Comparison of ENCODE assay signal across 29 mouse cellular contexts in genomic region chr11:106390757-106391156, GRCm38 (mm10). TPM values are rescaled to one million over a fixed set of nuclear protein-coding genes. Genes with fewer than 3 reads are reported as not detected.
DNase-seq lines count a peak whose midpoint lies in the region; ATAC-seq and TF ChIP-seq lines count a peak whose summit lies in the region.
"Had no signal": no experiment of that assay in that cellular context is flagged by ENCODE, and none has a peak within 500 bp of the region (broad histone marks: within the 10 kb centered on the region; RNA-seq: fewer than 3 reads in every experiment).

No protein-coding gene starts in this region.

- no peaks in the 10 kb centered on the region for H3K27me3 ChIP-seq in forebrain, postnatal 0 days (ENCODE audit: insufficient read depth, low read length)
- H3K27me3 ChIP-seq: heart, embryonic 13.5 days; intestine, embryonic 15.5 days; liver, embryonic 15.5 days; midbrain, embryonic 12.5 days had no signal

- no peak for ATAC-seq in megakaryocyte progenitor cell, adult 5-6 weeks (replicated peaks; ENCODE audit: poor library complexity)
- ATAC-seq in forebrain, postnatal 0 days = no peak
- ATAC-seq: forebrain, embryonic 14.5 days; hindbrain, embryonic 16.5 days; intestine, embryonic 15.5 days had no signal

- 78% methylated on average over 3 of the region's 3 CpGs for WGBS in forebrain, postnatal 0 days

- no peak for TF ChIP-seq CTCF in forebrain, postnatal 0 days (IDR thresholded peaks at IDR 0.05; ENCODE audit: low read depth)

- peaks cover 12% of the 10 kb centered on the region; the same call in 1 of the 2 replicates for H3K4me1 ChIP-seq in brown adipose tissue, adult 24 weeks (ENCODE audit: control insufficient read depth, insufficient read depth, insufficient read length, low read length)
- H3K4me1 ChIP-seq in forebrain, postnatal 0 days (ENCODE audit: insufficient read depth) = no peaks in the 10 kb centered on the region
- H3K4me1 ChIP-seq: intestine, embryonic 15.5 days; midbrain, embryonic 12.5 days had no signal

- peak overlapping the region; percentile 60 for H3K27ac ChIP-seq in brown adipose tissue, adult 24 weeks (replicated peaks; ENCODE audit: low read depth, low read length)
- no peak overlapping the region for H3K27ac ChIP-seq in forebrain, postnatal 0 days (ENCODE audit: low read depth, low read length)
- H3K27ac ChIP-seq: heart, embryonic 13.5 days; intestine, embryonic 15.5 days; limb, embryonic 10.5 days; liver, embryonic 15.5 days; midbrain, embryonic 12.5 days had no signal

- DNase-seq in kidney, adult 9 months = peak; percentile 32
- DNase-seq in kidney, adult 8-10 months = no peak
- peak; percentile 39 for DNase-seq in kidney, postnatal 14 days
- DNase-seq in lung, postnatal 10 days = peak; percentile 66
- no peak for DNase-seq in forebrain, postnatal 0 days
- DNase-seq in c-Kit-positive CD71-positive TER-119-positive erythroid progenitor cells, embryonic 14.5 days (ENCODE audit: low spot score) = no peak
- DNase-seq: adrenal gland, adult 8-10 months; cerebellum, adult 8-10 months; cerebellum, postnatal 36 days; embryo, embryonic 11 days; gastrocnemius, postnatal 14 days; liver; thymus, postnatal 25 days had no signal

- 0 out of 2 replicates have a peak, but pooled peaks cover 3% of the 10 kb centered on the region for H3K36me3 ChIP-seq in forebrain, postnatal 0 days (ENCODE audit: insufficient read depth)
- H3K36me3 ChIP-seq: limb, embryonic 10.5 days; midbrain, embryonic 12.5 days had no signal

- H3K4me2 ChIP-seq in forebrain, postnatal 0 days (ENCODE audit: low read depth) = no peak overlapping the region
- H3K4me2 ChIP-seq: heart, embryonic 13.5 days; intestine, embryonic 15.5 days; liver, embryonic 15.5 days; midbrain, embryonic 12.5 days had no signal

- H3K9me3 ChIP-seq in forebrain, postnatal 0 days (ENCODE audit: low read length) = no peaks in the 10 kb centered on the region
- H3K9me3 ChIP-seq: heart, embryonic 13.5 days; intestine, embryonic 15.5 days; limb, embryonic 10.5 days; liver, embryonic 15.5 days; midbrain, embryonic 12.5 days had no signal

- H3K9ac ChIP-seq in forebrain, postnatal 0 days = no peak overlapping the region
- H3K9ac ChIP-seq: heart, embryonic 13.5 days; intestine, embryonic 15.5 days; liver, embryonic 15.5 days; midbrain, embryonic 12.5 days had no signal

- H3K4me3 ChIP-seq in brown adipose tissue, adult 24 weeks (ENCODE audit: insufficient read depth, low read depth, low read length) = no peak overlapping the region
- H3K4me3 ChIP-seq in forebrain, postnatal 0 days (ENCODE audit: low read depth, low read length) = no peak overlapping the region
- H3K4me3 ChIP-seq: heart, embryonic 13.5 days; intestine, embryonic 15.5 days; limb, embryonic 10.5 days; liver, embryonic 15.5 days; midbrain, embryonic 12.5 days had no signal

RNA-seq across cellular contexts. Expression of gene Icam2, which starts 2.9 kb away (rescaled TPM):
- 12.9 and 21.2 TPM in 2 replicates for polyA plus RNA-seq in brown adipose tissue, adult 24 weeks (2012; ENCODE audit: insufficient read depth, insufficient read length, missing spikeins)
- 59.9 and 60.3 TPM in 2 replicates for total RNA-seq in megakaryocyte progenitor cell, adult 5-6 weeks (2015)
- total RNA-seq in megakaryocyte progenitor cell, adult 5-6 weeks (2017) = 87.1 and 123 TPM in 2 replicates
- 4.6 and 8.3 TPM in 2 replicates for total RNA-seq in forebrain, postnatal 0 days (2014; rRNA removed)
- polyA plus RNA-seq in forebrain, postnatal 0 days (2015; fragmentation: Nextera tagmentation; extraction: Ambion mirVana) = 7.0 and 9.1 TPM in 2 replicates
- polyA plus RNA-seq: C2C12 had no signal

RNA-seq across cellular contexts. Expression of gene Prr29, which starts 25.5 kb away (rescaled TPM):
- polyA plus RNA-seq in brown adipose tissue, adult 24 weeks (2012; ENCODE audit: insufficient read depth, insufficient read length, missing spikeins) = not detected in 2 replicates
- not detected in 2 replicates for total RNA-seq in megakaryocyte progenitor cell, adult 5-6 weeks (2015)
- not detected in 2 replicates for total RNA-seq in megakaryocyte progenitor cell, adult 5-6 weeks (2017)
- total RNA-seq in forebrain, postnatal 0 days (2014; rRNA removed) = 0.23 TPM in 1 of 2 replicates, not detected in the other
- 0.69 TPM in 1 of 2 replicates, not detected in the other for polyA plus RNA-seq in forebrain, postnatal 0 days (2015; fragmentation: Nextera tagmentation; extraction: Ambion mirVana)
- total RNA-seq: hematopoietic stem cell, adult 5-6 weeks; layer of hippocampus, adult 18-20 months; megakaryocyte, adult 5-6 weeks; MEL; neutrophil, adult 5-6 weeks had no signal
- polyA plus RNA-seq: C2C12; forebrain, embryonic 14.5 days; hindbrain, embryonic 16.5 days; limb, embryonic 10.5 days; liver, embryonic 15.5 days; midbrain, embryonic 12.5 days had no signal

RNA-seq across cellular contexts. Expression of gene Scn4a, which starts 37.7 kb away (rescaled TPM):
- 1.4 and 2.6 TPM in 2 replicates for polyA plus RNA-seq in brown adipose tissue, adult 24 weeks (2012; ENCODE audit: insufficient read depth, insufficient read length, missing spikeins)
- total RNA-seq in megakaryocyte progenitor cell, adult 5-6 weeks (2015) = 0.12 TPM in 1 of 2 replicates, not detected in the other
- total RNA-seq in megakaryocyte progenitor cell, adult 5-6 weeks (2017) = 0.03 TPM in 1 of 2 replicates, not detected in the other
- not detected in 2 replicates for total RNA-seq in forebrain, postnatal 0 days (2014; rRNA removed)
- 0.06 TPM in 1 of 2 replicates, not detected in the other for polyA plus RNA-seq in forebrain, postnatal 0 days (2015; fragmentation: Nextera tagmentation; extraction: Ambion mirVana)
- total RNA-seq: hematopoietic stem cell, adult 5-6 weeks; layer of hippocampus, postnatal 14 days had no signal
- polyA plus RNA-seq: forebrain, embryonic 14.5 days; hindbrain, embryonic 16.5 days; limb, embryonic 10.5 days; midbrain, embryonic 12.5 days had no signal

Comparison
In these comparisons a context has a peak if more than half of its experiments do, and no peak if none do; other contexts are left out.
1. DNase-seq: peak in kidney, adult 9 months (single experiment), kidney, postnatal 14 days (single experiment) and lung, postnatal 10 days (single experiment); none in kidney, adult 8-10 months (0 of 2), forebrain, postnatal 0 days (single experiment) and c-Kit-positive CD71-positive TER-119-positive erythroid progenitor cells, embryonic 14.5 days (single experiment).